Mouse (Mus musculus) bone marrow macrophage, adult 2 months (primary cell): ENCODE measurements around the gene Tfap2e.

Source experiments
- CTCF ChIP-seq: IDR thresholded peaks from 2 replicates; pipeline ENCODE4 v1.5.1; 2012; ENCODE audit warnings: low read depth, mild to moderate bottlenecking, low read length, moderate library complexity
- POLR2A ChIP-seq: IDR thresholded peaks from 2 replicates; pipeline ENCODE4 v1.6.1; 2012; ENCODE audit warnings: mild to moderate bottlenecking, low read depth, low read length, borderline replicate concordance

- no peak for TF ChIP-seq POLR2A
- no peak for TF ChIP-seq CTCF
Observed at GRCm38 (mm10) chr4:126742976-126743375, 6.9 kb upstream of the Tfap2e start.
